Mouse (Mus musculus) midbrain, embryonic 13.5 days (tissue): ENCODE results near the gene Cdc42bpa. TPM values are rescaled to one million over a fixed set of nuclear protein-coding genes. Genes with fewer than 3 reads are reported as not detected.

Experiments
- ATAC-seq: fragments of 200-750 bp; cut with Nextera tagmentation; 2 replicates; pipeline ENCODE4 v1.8.0; 2017; ENCODE audit warnings: mild to moderate bottlenecking, moderate TSS enrichment, moderate library complexity
- H3K27ac ChIP-seq: fragments of 300-500 bp; sonication (generic); 2 replicates; pipeline ENCODE4 v1.5.1; 2015; ENCODE audit warnings: inconsistent platforms, mild to moderate bottlenecking, moderate library complexity
- H3K27me3 ChIP-seq: fragments of 300-500 bp; sonication (generic); 2 replicates; pipeline ENCODE4 v1.6.1; 2015; ENCODE audit warnings: mild to moderate bottlenecking, inconsistent platforms
- H3K36me3 ChIP-seq: fragments of 300-500 bp; sonication (generic); 2 replicates; pipeline ENCODE4 v1.6.1; 2015; ENCODE audit warnings: mild to moderate bottlenecking, inconsistent platforms
- H3K4me1 ChIP-seq: fragments of 300-500 bp; sonication (generic); replicated peaks from 2 replicates; pipeline ENCODE4 v1.6.1; 2015; ENCODE audit warnings: inconsistent platforms
- H3K4me2 ChIP-seq: fragments of 300-500 bp; sonication (generic); replicated peaks from 2 replicates; pipeline ENCODE4 v1.6.1; 2015; ENCODE audit warnings: moderate library complexity, mild to moderate bottlenecking, inconsistent platforms
- H3K4me3 ChIP-seq: fragments of 300-500 bp; sonication (generic); replicated peaks from 2 replicates; pipeline ENCODE4 v1.5.1; 2015; ENCODE audit warnings: mild to moderate bottlenecking, inconsistent platforms
- H3K9ac ChIP-seq: fragments of 300-500 bp; sonication (generic); replicated peaks from 2 replicates; pipeline ENCODE4 v1.6.1; 2015; ENCODE audit warnings: mild to moderate bottlenecking, inconsistent platforms
- H3K9me3 ChIP-seq: fragments of 300-500 bp; sonication (generic); 2 replicates; pipeline ENCODE4 v1.6.1; 2016; ENCODE audit warnings: mild to moderate bottlenecking, inconsistent platforms
- WGBS: fragments of 180-500 bp; shearing (Covaris S2); methylation state at CpG from one replicate; pipeline ENCODE4 v1.1.7; 2015; 5-methylcytosine and 5-hydroxymethylcytosine counted together
- polyA plus RNA-seq: library from polyadenylated mRNA; unstranded; fragments of >200 nt; fragmentation: Nextera tagmentation; extraction: Ambion mirVana; gene quantifications from 2 replicates; pipeline ENCODE4 v1.2.1, GENCODE M21; 2015

The Cdc42bpa gene
- 20.8 and 25.5 TPM in 2 replicates for polyA plus RNA-seq

DNA sequence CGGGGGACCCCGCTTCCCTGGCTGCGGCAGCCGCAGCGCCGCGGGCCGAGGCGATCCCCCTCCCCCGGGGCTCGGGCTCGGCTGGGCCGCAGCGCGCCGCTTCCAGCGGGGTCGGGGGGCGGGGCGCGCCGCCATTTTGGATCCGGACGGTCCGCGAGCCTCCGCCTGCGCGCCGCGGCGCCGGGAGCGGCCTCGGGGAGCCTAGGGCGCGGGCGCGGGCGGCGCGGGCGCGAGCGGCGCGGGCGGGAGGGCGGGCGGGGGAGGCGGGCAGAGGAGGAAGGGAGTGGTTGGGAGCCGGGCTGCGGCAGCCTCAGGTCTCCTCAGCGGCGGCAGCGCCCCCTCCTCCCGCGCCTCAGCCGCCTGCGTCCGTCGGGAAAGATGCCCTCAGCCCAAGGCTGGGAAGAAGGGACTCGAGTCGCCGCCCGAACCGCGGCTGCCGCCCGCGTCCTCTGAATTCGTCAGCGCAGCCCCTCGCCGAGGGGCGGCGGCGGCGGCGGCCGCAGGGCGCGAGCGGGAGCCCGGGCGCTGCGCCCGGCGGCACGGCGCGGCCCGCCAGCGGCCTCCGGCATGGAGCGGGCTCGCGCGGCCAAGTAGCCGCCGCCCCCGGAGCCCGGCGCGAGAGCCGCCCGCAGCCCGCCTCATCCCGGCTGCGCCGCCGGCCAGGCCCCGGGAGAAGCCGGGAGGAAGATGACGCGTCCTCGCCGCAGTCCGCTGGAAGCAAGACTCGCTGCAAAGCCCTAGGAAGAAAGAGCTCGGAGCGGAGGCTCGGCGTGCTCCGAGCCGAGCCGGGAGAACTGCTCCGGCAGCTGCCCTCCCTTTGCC, at the start of gene Cdc42bpa:
Gene Cdc42bpa (plus strand): TSS at position 752 of the 822 bp plus-strand sequence.
- Histone ChIP-seq H3K27me3 (no peaks in the 10 kb centered on the region), H3K27ac (peak within 1 kb of the TSS; percentile 97), H3K4me2 (peak within 1 kb of the TSS; percentile 65), H3K9ac (peak within 1 kb of the TSS; percentile 94), H3K4me3 (peak within 1 kb of the TSS; percentile 77), H3K4me1 (peaks cover 39% of the 10 kb centered on the region), H3K9me3 (no peaks in the 10 kb centered on the region), H3K36me3 (no peaks in the 10 kb centered on the region)
- ATAC-seq: peak; percentile 95
- 0% methylated on average over 93 of the region's 128 CpGs for WGBS

DNA sequence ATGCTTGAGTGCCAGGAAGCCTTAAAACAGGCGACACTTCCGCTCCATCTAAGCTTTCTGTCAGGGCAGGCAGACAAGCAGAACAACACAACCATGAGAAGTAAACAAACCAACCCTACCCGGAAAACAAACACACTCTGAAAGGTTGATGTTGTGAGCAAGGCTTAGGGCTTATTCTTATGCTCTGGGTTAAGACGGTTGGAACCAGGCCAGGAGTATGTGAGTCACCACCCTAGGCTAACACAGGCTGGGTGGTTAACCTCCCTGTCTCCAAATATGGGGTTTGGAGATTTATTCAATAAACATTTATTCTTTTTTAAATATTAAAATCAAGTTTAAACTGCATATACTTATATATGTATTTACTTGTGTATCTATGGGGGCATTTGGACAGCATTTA, 46.8 kb upstream of the Cdc42bpa start:
- H3K4me2 ChIP-seq: no peak overlapping the region
- H3K9me3 ChIP-seq: no peaks in the 10 kb centered on the region
- WGBS: 83% methylated on average over 4 of the region's 4 CpGs
- H3K4me3 ChIP-seq: no peak overlapping the region
- H3K27me3 ChIP-seq: no peaks in the 10 kb centered on the region
- H3K36me3 ChIP-seq: no peaks in the 10 kb centered on the region
- ATAC-seq: no peak
- H3K9ac ChIP-seq: no peak overlapping the region
- H3K27ac ChIP-seq: no peak overlapping the region
- H3K4me1 ChIP-seq: no peaks in the 10 kb centered on the region

DNA sequence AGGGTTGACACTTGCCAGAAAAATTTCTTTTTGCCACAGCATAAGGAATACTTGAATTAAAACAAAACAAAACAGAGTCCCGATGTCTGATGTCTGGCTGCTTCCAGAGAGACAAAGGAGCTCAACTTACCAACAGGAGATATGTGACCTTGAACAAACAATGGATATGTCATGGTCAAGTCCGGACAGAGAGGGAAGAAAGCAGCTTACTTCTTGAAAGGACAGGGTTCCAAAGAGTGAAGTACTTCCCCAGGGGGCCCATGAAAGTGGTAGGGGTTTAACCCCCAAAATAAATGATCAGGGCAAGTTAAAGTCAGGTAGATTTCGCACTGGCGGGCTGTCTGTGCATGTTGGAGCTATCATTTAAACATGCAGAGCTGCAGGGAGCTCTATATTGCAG, 43.2 kb upstream of the Cdc42bpa start:
- no peaks in the 10 kb centered on the region for H3K36me3 ChIP-seq
- no peaks in the 10 kb centered on the region for H3K27me3 ChIP-seq
- no peaks in the 10 kb centered on the region for H3K4me1 ChIP-seq
- ATAC-seq: no peak
- WGBS: 55% methylated on average over 4 of the region's 4 CpGs
- no peaks in the 10 kb centered on the region for H3K9me3 ChIP-seq
- H3K4me3 ChIP-seq: no peak overlapping the region
- no peak overlapping the region for H3K9ac ChIP-seq
- H3K4me2 ChIP-seq: no peak overlapping the region
- H3K27ac ChIP-seq: no peak overlapping the region

- no peaks in the 10 kb centered on the region for H3K27me3 ChIP-seq
- no peak overlapping the region for H3K4me2 ChIP-seq
- H3K4me3 ChIP-seq: no peak overlapping the region
- ATAC-seq: no peak
- no peaks in the 10 kb centered on the region for H3K9me3 ChIP-seq
- no peak overlapping the region for H3K9ac ChIP-seq
- 75% methylated on average over 11 of the region's 11 CpGs for WGBS
- H3K27ac ChIP-seq: no peak overlapping the region
- no peaks in the 10 kb centered on the region for H3K4me1 ChIP-seq
- no peaks in the 10 kb centered on the region for H3K36me3 ChIP-seq
Measured at GRCm38 (mm10) chr1:179917481-179917880, 42.8 kb upstream of the Cdc42bpa start.

GRCm38 (mm10) chr1:179919656-179920436, 40.4 kb upstream of the Cdc42bpa start:
- no peaks in the 10 kb centered on the region for H3K36me3 ChIP-seq
- H3K9me3 ChIP-seq: no peaks in the 10 kb centered on the region
- no peak overlapping the region for H3K4me2 ChIP-seq
- WGBS: 90% methylated on average over 8 of the region's 8 CpGs
- no peaks in the 10 kb centered on the region for H3K4me1 ChIP-seq
- H3K4me3 ChIP-seq: no peak overlapping the region
- no peak overlapping the region for H3K9ac ChIP-seq
- no peaks in the 10 kb centered on the region for H3K27me3 ChIP-seq
- no peak for ATAC-seq
- H3K27ac ChIP-seq: no peak overlapping the region

GRCm38 (mm10) chr1:179923661-179924405, 36.4 kb upstream of the Cdc42bpa start:
- no peaks in the 10 kb centered on the region for H3K4me1 ChIP-seq
- no peak overlapping the region for H3K4me2 ChIP-seq
- H3K4me3 ChIP-seq: no peak overlapping the region
- no peaks in the 10 kb centered on the region for H3K36me3 ChIP-seq
- no peaks in the 10 kb centered on the region for H3K9me3 ChIP-seq
- ATAC-seq: no peak
- H3K27me3 ChIP-seq: no peaks in the 10 kb centered on the region
- H3K27ac ChIP-seq: no peak overlapping the region
- H3K9ac ChIP-seq: no peak overlapping the region
- 64% methylated on average over 10 of the region's 10 CpGs for WGBS

DNA sequence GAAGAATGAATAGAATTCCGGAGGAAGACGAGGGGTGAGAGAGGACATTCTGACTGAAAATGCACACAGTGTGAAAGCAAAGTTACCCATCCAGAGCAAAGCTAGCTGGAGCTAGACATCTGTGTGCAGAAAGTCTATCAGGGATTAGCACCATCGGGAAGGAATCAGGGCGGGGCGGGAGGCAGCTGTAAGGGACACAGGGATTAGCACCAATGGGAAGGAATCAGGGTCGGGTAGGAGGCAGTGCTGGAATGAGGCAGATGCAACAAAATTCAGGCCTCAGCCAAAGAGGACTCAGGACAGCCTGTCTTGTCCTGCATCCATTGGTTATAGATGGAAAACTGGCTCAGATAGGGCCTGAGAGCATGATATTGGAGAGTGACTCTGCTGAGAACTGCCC, 34.0 kb upstream of the Cdc42bpa start:
- no peaks in the 10 kb centered on the region for H3K9me3 ChIP-seq
- H3K27ac ChIP-seq: no peak overlapping the region
- no peak overlapping the region for H3K4me2 ChIP-seq
- no peaks in the 10 kb centered on the region for H3K36me3 ChIP-seq
- WGBS: 56% methylated on average over 6 of the region's 6 CpGs
- ATAC-seq: no peak
- H3K4me3 ChIP-seq: no peak overlapping the region
- H3K4me1 ChIP-seq: no peaks in the 10 kb centered on the region
- H3K9ac ChIP-seq: no peak overlapping the region
- no peaks in the 10 kb centered on the region for H3K27me3 ChIP-seq

DNA sequence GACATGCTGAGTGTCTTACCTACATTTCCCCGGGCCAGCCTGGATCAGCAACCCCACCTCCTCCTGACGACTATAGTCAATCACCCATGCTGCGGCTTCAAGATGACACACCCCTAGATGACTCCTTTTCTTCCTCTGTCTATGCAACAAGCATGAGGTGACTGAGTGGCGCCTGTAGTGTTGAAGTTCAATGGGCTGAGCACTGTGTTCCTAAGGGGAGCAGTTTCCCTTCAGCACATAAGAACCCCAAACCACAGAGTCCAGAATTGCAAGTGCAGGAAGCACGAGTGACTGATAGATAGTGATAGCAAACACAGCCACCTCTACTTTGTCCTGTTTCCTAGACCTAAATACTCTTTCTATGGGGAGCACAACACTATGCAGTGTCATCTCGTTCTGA, 33.2 kb upstream of the Cdc42bpa start:
- Histone ChIP-seq H3K27ac (no peak overlapping the region), H3K4me2 (no peak overlapping the region), H3K4me3 (no peak overlapping the region), H3K27me3 (no peaks in the 10 kb centered on the region), H3K36me3 (no peaks in the 10 kb centered on the region), H3K4me1 (no peaks in the 10 kb centered on the region), H3K9ac (no peak overlapping the region), H3K9me3 (no peaks in the 10 kb centered on the region)
- 88% methylated on average over 6 of the region's 6 CpGs for WGBS
- ATAC-seq: no peak

- WGBS: 60% methylated on average over 7 of the region's 7 CpGs
- H3K4me1 ChIP-seq: no peaks in the 10 kb centered on the region
- H3K4me3 ChIP-seq: no peak overlapping the region
- no peaks in the 10 kb centered on the region for H3K27me3 ChIP-seq
- no peaks in the 10 kb centered on the region for H3K9me3 ChIP-seq
- H3K36me3 ChIP-seq: no peaks in the 10 kb centered on the region
- ATAC-seq: no peak
- no peak overlapping the region for H3K27ac ChIP-seq
- no peak overlapping the region for H3K9ac ChIP-seq
- no peak overlapping the region for H3K4me2 ChIP-seq
Measured at GRCm38 (mm10) chr1:179928822-179929221, 31.4 kb upstream of the Cdc42bpa start.

- no peaks in the 10 kb centered on the region for H3K9me3 ChIP-seq
- no peak for ATAC-seq
- no peak overlapping the region for H3K27ac ChIP-seq
- H3K27me3 ChIP-seq: no peaks in the 10 kb centered on the region
- H3K36me3 ChIP-seq: no peaks in the 10 kb centered on the region
- H3K4me2 ChIP-seq: no peak overlapping the region
- H3K4me1 ChIP-seq: no peaks in the 10 kb centered on the region
- H3K9ac ChIP-seq: no peak overlapping the region
- H3K4me3 ChIP-seq: no peak overlapping the region
- WGBS: 85% methylated on average over 3 of the region's 3 CpGs
Measured at GRCm38 (mm10) chr1:179931247-179931646, 29.0 kb upstream of the Cdc42bpa start.

DNA sequence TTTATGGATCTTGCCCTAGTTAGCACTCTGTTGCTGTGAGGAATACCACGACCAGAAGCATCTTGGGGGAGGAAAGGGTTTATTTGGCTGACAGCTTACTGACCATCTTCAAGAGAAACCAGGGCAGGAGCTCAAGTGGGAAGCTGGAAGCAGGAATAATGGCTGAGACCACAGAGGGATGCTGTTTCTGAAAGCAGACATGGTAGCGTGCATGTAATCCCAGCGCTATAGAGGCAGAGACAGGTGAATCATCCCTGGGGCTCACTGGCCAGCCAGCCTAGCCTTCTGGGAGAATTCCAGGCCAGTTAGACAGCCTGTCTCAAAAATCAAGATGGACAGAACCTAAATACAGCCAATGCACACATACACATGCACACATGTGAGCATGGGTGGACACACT, 26.2 kb upstream of the Cdc42bpa start:
- H3K4me3 ChIP-seq: no peak overlapping the region
- H3K9me3 ChIP-seq: no peaks in the 10 kb centered on the region
- ATAC-seq: no peak
- H3K4me1 ChIP-seq: no peaks in the 10 kb centered on the region
- no peaks in the 10 kb centered on the region for H3K27me3 ChIP-seq
- WGBS: 84% methylated on average over 3 of the region's 3 CpGs
- no peak overlapping the region for H3K9ac ChIP-seq
- no peak overlapping the region for H3K4me2 ChIP-seq
- no peak overlapping the region for H3K27ac ChIP-seq
- H3K36me3 ChIP-seq: no peaks in the 10 kb centered on the region
